Mouse (Mus musculus) liver, embryonic 14.5 days (tissue): ENCODE measurements at regions not wholly inside any gene's neighbourhood (a gene's known extent, or its start where the extent isn't known, plus 50 kb on each side); places are given as distances from the start of the nearest gene placed in this dataset.

ENCODE experiments used
- CTCF ChIP-seq: IDR thresholded peaks from 2 replicates; pipeline ENCODE4 v1.5.1; 2016; ENCODE audit warnings: antibody characterized with exemption, low read depth, control low read depth
- EP300 ChIP-seq: IDR thresholded peaks from 2 replicates; pipeline ENCODE4 v1.6.1; 2016; ENCODE audit warnings: antibody characterized with exemption, low read depth

DNA sequence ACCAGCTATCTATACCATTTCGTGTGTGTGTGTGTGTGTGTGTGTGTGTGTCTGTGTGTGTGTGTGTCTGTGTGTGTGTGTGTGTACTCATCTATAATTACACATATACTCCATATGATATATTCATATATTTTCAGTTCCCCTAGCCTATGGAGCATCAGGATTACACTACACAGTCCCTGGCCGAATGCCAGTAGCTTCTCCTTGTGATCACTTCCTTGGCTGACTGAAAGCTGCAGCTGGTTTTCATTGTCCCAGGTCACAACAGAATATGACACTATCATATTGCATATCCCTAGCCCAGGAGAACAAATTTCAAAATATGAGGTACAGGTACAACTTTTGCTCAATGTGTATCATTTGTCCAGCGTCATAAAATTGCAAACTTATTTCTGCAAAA is 116.2 kb downstream of the Ndufa4 start:
- TF ChIP-seq CTCF: no peak
- TF ChIP-seq EP300: no peak
